Mouse (Mus musculus) CH12.LX (cell line): ENCODE measurements at regions not wholly inside any gene's neighbourhood (a gene's known extent, or its start where the extent isn't known, plus 50 kb on each side); places are given as distances from the start of the nearest gene placed in this dataset.
A peak's percentile ranks its signal among the peaks of the same experiment; 100 is the strongest.

ENCODE experiments used
- CHD2 ChIP-seq: IDR thresholded peaks from 2 replicates; pipeline ENCODE4 v1.6.1; 2011; ENCODE audit warnings: low read length, improper control_type of control experiment
- CTCF ChIP-seq, 2 experiments: IDR thresholded peaks in 1 of 2; conservative IDR thresholded peaks in 1 of 2; 2 replicates each; pipeline ENCODE4 v1.5.1; 2011 to 2012; ENCODE audit warnings: low read depth in 2 of 2, low read length in 2 of 2, improper control_type of control experiment in 1 of 2, inconsistent platforms in 1 of 2, mild to moderate bottlenecking in 1 of 2, moderate library complexity in 1 of 2
- EP300 ChIP-seq: IDR thresholded peaks from 2 replicates; pipeline ENCODE4 v1.6.1; 2011; ENCODE audit warnings: low read length, improper control_type of control experiment
- IRF4 ChIP-seq: IDR thresholded peaks from 2 replicates; pipeline ENCODE4 v1.6.1; 2014; ENCODE audit warnings: low read depth, mild to moderate bottlenecking, inconsistent platforms, low read length, improper control_type of control experiment
- MAZ ChIP-seq: IDR thresholded peaks from 2 replicates; pipeline ENCODE4 v1.6.1; 2012; ENCODE audit warnings: low read depth, mild to moderate bottlenecking, inconsistent platforms, low read length, improper control_type of control experiment, moderate library complexity
- MXI1 ChIP-seq: IDR thresholded peaks from 2 replicates; pipeline ENCODE4 v1.6.1; 2011; ENCODE audit warnings: mild to moderate bottlenecking, low read depth, low read length, improper control_type of control experiment
- NELFE ChIP-seq: IDR thresholded peaks from 2 replicates; pipeline ENCODE4 v1.6.1; 2011; ENCODE audit warnings: low read depth, low read length, improper control_type of control experiment
- POLR2A ChIP-seq: IDR thresholded peaks from 2 replicates; pipeline ENCODE4 v1.6.1; 2011; ENCODE audit warnings: low read depth, mild to moderate bottlenecking, improper control_type of control experiment, low read length
- SIN3A ChIP-seq: IDR thresholded peaks from 2 replicates; pipeline ENCODE4 v1.6.1; 2012; ENCODE audit warnings: low read length, improper control_type of control experiment, inconsistent platforms
- USF2 ChIP-seq: conservative IDR thresholded peaks from 2 replicates; pipeline ENCODE4 v1.6.1; 2011; ENCODE audit warnings: low read depth, low read length, improper control_type of control experiment

- TF ChIP-seq EP300 (no peak), CTCF (conservative IDR thresholded peaks at IDR 0.05 in 1 of 2, IDR thresholded peaks at IDR 0.05 in 1 of 2; ENCODE audit: low read depth in 2 of 2, low read length in 2 of 2) (peak; percentile 84 to 87), MXI1 (peak; percentile 83), POLR2A (no peak), CHD2 (no peak), USF2 (no peak), SIN3A (0 out of 2 replicates have a peak, but pooled peaks have one; percentile 49), NELFE (no peak), MAZ (no peak), IRF4 (no peak)
Measured at GRCm38 (mm10) chr3:33955854-33956624, 63.7 kb upstream of the Fxr1 start.
